Comparison of ENCODE assay signal across 26 mouse cellular contexts in the genomic region with DNA sequence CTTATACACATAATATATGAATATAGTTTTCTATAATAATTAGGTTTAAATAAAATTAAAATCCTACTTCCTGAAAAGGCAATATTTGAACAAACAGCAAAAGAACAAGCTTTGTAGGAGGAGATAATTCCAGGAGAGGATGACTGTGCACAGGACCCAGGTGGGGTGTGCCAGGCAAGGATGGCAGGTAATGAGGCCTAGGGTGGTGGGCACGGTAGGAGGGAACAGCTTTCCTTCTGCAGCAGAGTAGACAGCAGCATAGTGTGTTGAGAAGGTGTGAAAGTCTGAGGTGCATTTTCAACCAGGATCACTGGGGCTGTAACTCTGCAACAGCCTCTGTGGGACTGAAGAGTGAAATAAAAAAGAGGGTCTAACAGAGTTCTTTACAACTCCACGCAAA.
"Had no signal": no experiment of that assay in that cellular context is flagged by ENCODE, and none has a peak within 500 bp of the region (broad histone marks: within the 10 kb centered on the region; RNA-seq: fewer than 3 reads in every experiment).

No protein-coding gene starts in this region.

- DNase-seq: gastrocnemius, adult 2 months; gastrocnemius, postnatal 10 days; gastrocnemius, postnatal 25 days; heart, adult 18-20 months; heart, postnatal 10 days; heart, postnatal 4 days; kidney, adult 18-20 months; kidney, adult 8-10 months; kidney, postnatal 10 days; kidney, postnatal 25 days; kidney, postnatal 4 days; liver; liver, embryonic 13.5 days had no signal

- H3K36me3 ChIP-seq: heart, embryonic 10.5 days; heart, embryonic 12.5 days; hindbrain, embryonic 10.5 days; hindbrain, embryonic 12.5 days; hindbrain, embryonic 15.5 days; intestine, embryonic 15.5 days; limb, embryonic 10.5 days; limb, embryonic 12.5 days; liver, embryonic 13.5 days had no signal

- H3K9me3 ChIP-seq: heart, embryonic 10.5 days; heart, embryonic 12.5 days; hindbrain, embryonic 10.5 days; hindbrain, embryonic 12.5 days; hindbrain, embryonic 15.5 days; intestine, embryonic 15.5 days; limb, embryonic 10.5 days; limb, embryonic 12.5 days; liver, embryonic 13.5 days had no signal

- H3K4me2 ChIP-seq: heart, embryonic 12.5 days; hindbrain, embryonic 12.5 days; hindbrain, embryonic 15.5 days; intestine, embryonic 15.5 days; limb, embryonic 12.5 days; liver, embryonic 11.5 days; liver, embryonic 13.5 days had no signal

- H3K27me3 ChIP-seq: heart, embryonic 12.5 days; hindbrain, embryonic 12.5 days; hindbrain, embryonic 15.5 days; intestine, embryonic 15.5 days; limb, embryonic 12.5 days; liver, embryonic 13.5 days had no signal

- H3K4me3 ChIP-seq: gastrocnemius, adult 2 months; heart, embryonic 10.5 days; heart, embryonic 12.5 days; hindbrain, embryonic 10.5 days; hindbrain, embryonic 12.5 days; hindbrain, embryonic 15.5 days; intestine, embryonic 15.5 days; layer of hippocampus, adult 2 months; left cerebral cortex, adult 2 months; limb, embryonic 10.5 days; limb, embryonic 12.5 days; liver, embryonic 13.5 days had no signal

- H3K9ac ChIP-seq: heart, embryonic 12.5 days; hindbrain, embryonic 12.5 days; hindbrain, embryonic 15.5 days; intestine, embryonic 15.5 days; limb, embryonic 12.5 days; liver, embryonic 13.5 days had no signal

- ATAC-seq: inflammation-experienced regulatory T-cells, adult 6 months; intestine, embryonic 15.5 days; intestine, postnatal 0 days had no signal

- H3K4me1 ChIP-seq: heart, embryonic 10.5 days; heart, embryonic 12.5 days; hindbrain, embryonic 10.5 days; hindbrain, embryonic 15.5 days; intestine, embryonic 15.5 days; limb, embryonic 10.5 days; limb, embryonic 12.5 days; liver, embryonic 13.5 days had no signal

- H3K27ac ChIP-seq: gastrocnemius, adult 2 months; heart, embryonic 10.5 days; hindbrain, embryonic 10.5 days; hindbrain, embryonic 12.5 days; intestine, embryonic 15.5 days; layer of hippocampus, adult 2 months; left cerebral cortex, adult 2 months; limb, embryonic 10.5 days; limb, embryonic 12.5 days; liver, embryonic 13.5 days had no signal
